Mouse (Mus musculus) CD4-positive, CD25-positive, alpha-beta regulatory T cell, adult 2 months (primary cell): ENCODE data around the gene Use1.
A peak's percentile ranks its signal among the peaks of the same experiment; 100 is the strongest.
"Not testable (repeated sequence)": the region's sequence is repeated elsewhere in the genome, so short reads cannot be mapped to it uniquely, and the experiment has no call there.

Source experiments
- DNase-seq: peaks from one replicate; pipeline ENCODE4 v3.0.0-alpha.2; 2012; ENCODE audit warnings: low read depth, low spot score

Use1 gene

DNA sequence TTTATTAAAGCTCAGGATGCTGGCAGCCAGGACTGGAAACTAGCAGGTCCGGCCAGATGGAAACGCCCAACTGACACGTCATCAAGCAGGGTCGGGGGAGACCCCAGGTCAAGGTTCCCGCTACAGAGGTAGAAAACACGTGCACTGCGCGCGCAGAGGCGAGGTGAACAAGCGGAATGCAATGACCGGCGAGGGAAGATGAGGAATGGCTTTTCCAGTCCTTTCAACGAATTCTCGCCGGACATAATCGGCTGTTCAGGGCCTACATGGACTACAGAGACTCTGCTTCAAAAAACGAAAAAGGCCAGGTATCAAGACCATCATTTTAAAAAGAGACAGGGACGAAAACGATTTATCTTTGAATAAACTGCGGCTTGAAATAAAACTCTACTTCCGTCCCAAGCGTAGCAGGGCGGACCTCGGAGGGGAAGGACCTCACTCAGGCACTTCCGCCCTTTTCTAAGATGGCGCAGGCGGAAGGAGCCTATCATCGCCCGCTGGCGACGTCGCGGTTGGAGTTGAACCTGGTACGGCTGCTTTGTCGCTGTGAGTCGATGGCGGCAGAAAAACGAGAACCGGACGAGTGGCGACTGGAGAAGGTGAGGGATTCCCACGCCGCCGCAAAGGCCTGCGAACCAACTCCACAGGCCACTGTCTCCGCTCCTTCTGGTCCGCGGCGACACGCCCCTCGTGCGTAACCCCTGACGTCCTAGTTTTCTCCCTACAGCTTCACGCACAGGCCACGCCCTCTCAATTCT, at the start of gene Use1:
TSS of gene Use1 (plus strand) at position 78 of the 758 bp plus-strand sequence.
- DNase-seq: peak; percentile 97

- DNase-seq: not testable (repeated sequence)
Measured at GRCm38 (mm10) chr8:71318610-71319009, 48.0 kb upstream of the Use1 start.

- DNase-seq: not testable (repeated sequence)
Measured at GRCm38 (mm10) chr8:71319760-71320159, 46.9 kb upstream of the Use1 start.

- no peak for DNase-seq
Measured at GRCm38 (mm10) chr8:71322939-71323338, 43.7 kb upstream of the Use1 start.

GRCm38 (mm10) chr8:71324848-71325247, 41.8 kb upstream of the Use1 start:
- peak; percentile 64 for DNase-seq

GRCm38 (mm10) chr8:71337834-71338233, 28.8 kb upstream of the Use1 start:
- not testable (repeated sequence) for DNase-seq

DNA sequence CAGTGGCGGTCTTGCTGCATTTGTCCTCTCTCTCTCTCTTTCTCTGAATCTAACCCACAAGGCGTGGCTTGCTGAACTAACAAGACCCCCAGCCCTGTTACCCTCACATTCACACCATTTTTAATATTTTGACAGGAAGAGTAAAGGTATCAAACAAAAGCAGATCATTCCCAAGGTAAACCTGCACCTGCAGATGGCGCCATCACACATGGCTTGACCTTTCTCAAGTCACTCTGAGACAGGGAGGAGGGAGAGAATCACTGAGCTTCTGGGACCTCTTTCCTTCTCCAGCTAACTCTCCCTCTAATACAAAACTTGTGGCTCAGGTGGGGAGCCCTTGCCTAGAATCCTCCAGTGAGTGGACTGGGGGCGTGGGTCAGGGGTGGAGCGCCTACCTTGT, 26.0 kb upstream of the Use1 start:
- peak; percentile 61 for DNase-seq

DNA sequence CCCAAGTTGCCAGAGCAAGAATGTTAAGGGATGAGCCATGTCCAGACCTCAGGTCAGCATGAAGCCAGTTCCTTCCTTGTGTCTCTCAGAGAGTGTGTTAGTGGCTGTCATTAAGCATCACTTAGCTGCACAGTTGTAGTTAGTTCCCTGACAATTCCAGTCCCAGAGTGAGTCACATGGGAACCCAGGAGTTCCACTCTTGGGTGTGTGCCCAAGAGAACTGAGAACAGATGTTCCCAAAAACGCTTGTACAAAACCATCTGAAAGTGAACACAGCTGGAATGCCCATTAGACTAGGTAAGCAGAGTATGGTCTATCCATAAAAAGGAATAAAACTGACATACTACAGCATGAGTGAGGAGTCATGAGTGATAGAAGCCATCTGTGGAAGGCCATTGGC, 20.1 kb upstream of the Use1 start:
- DNase-seq: no peak

DNA sequence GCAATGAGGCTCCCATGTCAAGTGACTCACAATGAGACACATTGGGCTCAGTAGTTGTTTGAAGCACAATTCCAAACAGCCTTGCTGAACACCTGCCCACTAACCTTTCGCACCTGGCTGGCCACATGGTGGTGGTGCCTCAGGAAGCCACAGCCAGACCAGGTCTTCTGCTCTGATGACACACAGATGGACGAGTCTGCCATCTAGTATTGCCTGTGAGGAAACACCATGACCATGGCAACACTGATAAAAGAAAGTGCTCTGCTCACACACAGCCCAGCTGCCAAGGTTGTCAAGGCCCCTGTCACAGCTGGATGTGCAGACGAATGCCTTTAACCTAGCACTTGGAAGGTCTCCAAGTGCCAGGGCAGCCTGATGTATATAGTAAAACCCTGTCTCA, 15.5 kb upstream of the Use1 start:
- no peak for DNase-seq

GRCm38 (mm10) chr8:71351520-71351919, 15.1 kb upstream of the Use1 start:
- DNase-seq: no peak

- no peak for DNase-seq
Measured at GRCm38 (mm10) chr8:71358026-71358425, 8.6 kb upstream of the Use1 start.

- DNase-seq: no peak
Measured at GRCm38 (mm10) chr8:71367529-71368176, 1.0 kb downstream of the Use1 start.

DNA sequence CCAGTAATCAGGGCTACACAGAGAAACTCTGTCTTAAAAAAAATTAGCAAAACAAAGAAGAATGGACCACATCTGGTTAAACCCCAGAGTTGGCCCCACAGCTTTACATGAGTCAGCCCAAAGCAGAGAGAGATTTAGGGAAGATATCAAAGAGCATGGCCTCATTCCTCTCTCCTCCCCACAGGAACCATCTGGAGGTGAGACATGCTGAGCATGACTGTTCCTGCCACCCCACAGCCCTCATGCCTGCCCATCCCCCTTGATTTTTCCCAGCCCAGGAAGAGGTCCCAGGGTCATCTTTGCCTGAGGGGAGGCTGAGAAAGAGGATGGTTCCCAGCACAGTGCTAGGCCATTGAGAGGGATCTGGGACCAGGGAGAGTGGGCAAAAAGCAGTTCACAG, 1.7 kb downstream of the Use1 start:
- no peak for DNase-seq

DNA sequence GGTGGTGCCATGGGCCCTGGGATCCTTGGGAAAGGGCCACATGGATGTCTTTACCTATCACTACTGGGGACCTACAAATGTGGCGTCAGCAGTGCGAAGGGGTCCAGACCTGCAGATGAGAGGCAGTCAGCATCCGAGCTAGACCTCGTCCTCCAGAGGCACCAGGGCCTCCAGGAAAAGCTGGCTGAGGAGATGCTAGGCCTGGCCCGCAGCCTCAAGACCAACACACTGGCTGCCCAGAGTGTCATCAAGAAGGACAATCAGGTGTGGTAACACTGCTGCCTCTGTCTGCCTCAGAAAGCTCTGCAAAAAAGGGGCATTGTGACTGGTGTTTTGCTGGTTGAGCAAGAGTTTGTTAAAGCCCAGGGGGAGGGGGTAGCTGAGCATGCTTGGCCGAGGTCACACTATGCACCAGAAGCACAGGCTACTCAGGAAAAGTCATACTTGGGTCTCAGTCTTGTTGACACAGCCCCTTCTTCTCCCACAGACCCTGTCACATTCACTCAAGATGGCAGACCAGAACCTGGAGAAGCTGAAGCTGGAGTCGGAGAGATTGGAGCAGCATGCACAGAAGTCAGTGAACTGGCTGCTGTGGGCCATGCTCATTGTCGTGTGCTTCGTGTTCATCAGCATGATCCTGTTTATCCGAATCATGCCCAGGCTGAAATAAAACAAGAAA, 2.5 kb downstream of the Use1 start:
- no peak for DNase-seq

DNA sequence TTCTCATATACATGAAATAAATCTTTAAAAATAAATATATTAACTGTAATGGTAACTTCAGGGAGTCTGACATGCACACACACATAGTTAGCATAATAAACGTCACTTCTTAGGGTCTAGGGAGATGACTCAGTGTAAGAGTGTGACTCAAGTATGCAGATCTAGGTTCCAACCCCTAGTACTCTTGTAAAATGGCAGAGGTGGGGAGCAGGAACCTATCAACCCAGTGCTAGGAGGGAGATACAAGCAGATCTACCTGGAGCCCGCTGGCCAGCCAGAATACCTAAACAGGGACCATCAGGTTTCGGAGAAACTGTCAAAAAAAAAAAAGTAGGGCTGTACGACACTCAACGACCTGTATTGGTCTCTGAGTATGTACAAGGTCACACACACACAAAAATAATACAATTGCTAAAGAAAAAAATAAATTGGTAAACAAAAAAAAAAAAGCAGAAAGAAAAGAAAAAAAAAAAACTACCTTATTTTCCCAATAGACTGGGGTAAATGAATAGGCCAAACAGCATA, 4.1 kb downstream of the Use1 start:
- peak; percentile 37 for DNase-seq

DNA sequence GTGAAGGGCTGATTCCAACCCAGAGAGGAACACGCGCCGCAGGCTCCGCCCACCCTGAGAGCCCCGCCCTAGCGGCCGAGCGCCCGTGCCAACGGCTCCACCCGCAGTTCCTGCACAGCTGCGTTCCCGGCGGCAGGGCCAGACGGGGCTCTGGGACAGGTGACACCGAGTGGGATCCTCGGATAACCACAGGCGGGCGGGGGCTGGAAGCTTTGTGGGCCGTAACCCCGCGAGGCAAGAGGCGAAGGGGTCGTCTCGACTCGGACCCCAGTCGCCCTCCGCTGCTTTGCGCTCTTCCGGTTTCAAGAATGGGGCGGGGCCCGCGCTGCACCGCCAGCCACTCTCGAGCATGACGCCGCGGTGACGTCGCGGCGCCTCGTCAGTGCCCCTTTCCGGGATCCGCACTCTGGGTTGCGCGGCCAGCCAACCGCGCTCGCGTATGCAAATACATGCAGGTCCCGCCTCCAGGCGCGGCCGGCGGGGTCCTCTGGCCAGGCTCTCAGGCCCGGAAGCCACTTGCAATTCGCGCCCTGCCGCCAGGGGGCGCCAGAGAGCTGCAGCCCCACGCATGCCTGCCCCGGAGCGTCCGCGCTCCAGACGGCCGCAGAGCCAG, 4.7 kb downstream of the Use1 start, which contains the start of gene Ocel1:
TSS of gene Ocel1 (plus strand) at position 63 of the 613 bp plus-strand sequence.
- DNase-seq: peak; percentile 99

DNA sequence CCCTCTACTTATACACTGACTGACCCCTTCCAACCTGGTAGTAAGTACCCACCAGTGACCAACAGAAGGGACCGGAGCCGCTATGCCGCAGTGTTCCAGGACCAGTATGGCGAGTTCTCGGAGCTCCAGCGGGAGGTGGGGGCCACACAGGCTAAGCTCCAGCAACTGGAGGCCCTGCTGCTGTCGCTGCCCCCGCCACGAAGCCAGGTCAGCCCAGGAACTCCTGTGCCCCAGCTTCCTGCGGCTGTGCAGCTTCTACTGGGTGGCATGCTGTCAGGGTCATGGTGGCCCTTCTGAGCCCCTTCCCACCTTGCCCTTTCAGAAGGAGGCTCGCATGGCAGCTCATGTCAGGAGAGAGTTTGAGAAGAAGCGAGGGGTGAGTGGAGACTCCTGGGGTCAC, 5.8 kb downstream of the Use1 start:
- no peak for DNase-seq

DNA sequence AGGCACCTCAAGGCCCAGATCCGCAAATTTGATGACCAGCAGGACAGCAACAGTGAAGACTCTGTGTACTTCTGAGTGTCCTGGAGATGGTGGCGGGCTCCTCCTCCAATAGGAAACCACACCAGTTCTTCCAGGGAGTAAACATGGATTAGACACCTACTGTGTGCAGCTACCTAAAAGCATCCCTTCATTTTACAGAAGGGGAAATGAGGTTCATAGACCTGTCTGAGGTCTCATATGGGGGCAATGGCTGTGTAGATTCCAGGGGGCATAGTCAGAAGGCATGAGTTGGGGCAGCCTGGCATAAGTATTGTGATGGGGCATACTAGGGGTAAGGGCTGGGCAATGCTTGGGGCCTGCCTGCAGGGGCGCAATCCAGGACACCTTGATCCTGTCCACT, 6.4 kb downstream of the Use1 start:
- DNase-seq: no peak

GRCm38 (mm10) chr8:71374616-71375206, 8.1 kb downstream of the Use1 start:
- DNase-seq: no peak

DNA sequence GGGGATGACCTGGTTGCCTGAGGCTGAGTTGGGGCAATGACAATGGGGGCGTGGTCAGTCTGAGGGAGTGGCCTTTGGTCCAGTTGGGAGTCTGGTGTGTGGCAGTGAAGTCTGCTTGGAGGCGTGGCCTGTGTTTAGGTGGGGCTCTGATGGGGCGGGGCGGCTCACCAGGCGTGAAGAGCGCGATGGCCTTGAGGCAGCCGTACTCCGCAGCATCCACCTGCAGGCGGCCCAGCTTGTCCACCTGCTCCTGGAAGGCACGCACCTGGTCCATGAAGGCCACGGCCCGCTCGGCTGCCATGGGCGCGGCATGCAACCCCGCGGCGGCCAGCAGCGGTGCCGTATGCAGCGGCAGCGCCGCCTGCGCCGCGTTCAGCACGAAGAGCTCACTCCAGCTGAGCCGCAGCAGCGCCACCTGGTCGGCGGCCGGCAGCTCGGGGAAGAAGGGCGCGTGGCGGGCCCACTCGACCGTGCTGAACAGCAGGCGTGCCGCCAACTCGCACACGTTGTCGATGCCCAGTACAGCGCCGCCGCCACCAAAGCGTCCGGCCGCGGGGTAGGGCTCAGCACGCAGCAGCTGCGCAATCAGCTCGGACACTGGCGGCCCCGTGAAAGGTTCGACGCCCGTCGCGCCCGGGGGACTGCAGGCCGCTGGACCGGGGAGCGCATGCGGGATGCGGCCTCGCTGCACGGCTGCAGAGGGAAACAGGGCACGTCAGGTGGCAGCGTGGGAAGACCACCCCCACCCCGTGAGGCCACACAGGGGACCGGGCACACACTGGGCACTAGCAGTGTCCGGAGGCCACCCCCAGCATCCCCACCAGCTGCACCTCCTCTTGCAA, 9.2 kb downstream of the Use1 start:
- DNase-seq: peak; percentile 71
